Mouse (Mus musculus): ENCODE data around the gene Zfp69. TPM values are rescaled to one million over a fixed set of nuclear protein-coding genes. Genes with fewer than 3 reads are reported as not detected.

Zfp69 gene
- polyA plus RNA-seq (2015; fragmentation: Nextera tagmentation; extraction: Ambion mirVana), result 7.4 and 8.9 TPM in 2 replicates

GRCm38 (mm10) chr4:120951428-120951973 is at the start of gene Zfp69:
Zfp69 (minus strand) TSS chr4:120951699.
- H3K27ac ChIP-seq, result peak within 1 kb of the TSS; percentile 77
- peak within 1 kb of the TSS; percentile 89 for H3K9ac ChIP-seq
- H3K9me3 ChIP-seq (replicated peaks), result no peaks in the 10 kb centered on the region
- peaks cover 11% of the 10 kb centered on the region for H3K4me1 ChIP-seq
- H3K4me3 ChIP-seq, result peak within 1 kb of the TSS; percentile 83
- H3K4me2 ChIP-seq, result peak within 1 kb of the TSS; percentile 80
- peaks cover 4% of the 10 kb centered on the region; the same call in 1 of the 2 replicates for H3K36me3 ChIP-seq (ENCODE audit: poor library complexity, severe bottlenecking)
- WGBS, result under 1% methylated on average over 47 of the region's 60 CpGs
- ATAC-seq, result peak; percentile 98
- H3K27me3 ChIP-seq, result no peaks in the 10 kb centered on the region

DNA sequence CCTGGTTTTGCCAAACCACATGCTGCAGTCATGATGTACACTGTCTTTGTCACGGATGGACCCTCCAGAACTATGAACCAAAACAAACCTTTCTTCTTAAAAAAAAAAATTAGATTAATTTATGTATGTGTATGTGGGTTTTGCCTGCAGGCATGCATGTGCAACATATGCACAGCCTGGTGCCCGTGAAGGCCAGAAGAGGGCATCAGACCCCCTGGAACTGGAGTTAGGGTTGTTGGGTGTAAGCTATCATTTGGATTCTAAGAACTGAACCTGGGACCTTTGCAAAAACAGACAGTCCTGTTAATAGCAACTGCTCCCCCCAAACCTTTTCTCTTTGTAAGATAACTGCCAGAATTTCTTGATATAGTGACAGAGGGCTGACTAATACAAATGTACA is 49.5 kb upstream of the Zfp69 start:
- Histone ChIP-seq H3K9me3 (replicated peaks) (no peaks in the 10 kb centered on the region), H3K27me3 (no peaks in the 10 kb centered on the region), H3K9ac (no peak overlapping the region), H3K4me3 (no peak overlapping the region), H3K4me2 (no peak overlapping the region), H3K36me3 (ENCODE audit: poor library complexity, severe bottlenecking) (no peaks in the 10 kb centered on the region), H3K4me1 (peaks cover 34% of the 10 kb centered on the region), H3K27ac (no peak overlapping the region)
- 84% methylated on average over 2 of the region's 2 CpGs for WGBS
- ATAC-seq, result no peak

DNA sequence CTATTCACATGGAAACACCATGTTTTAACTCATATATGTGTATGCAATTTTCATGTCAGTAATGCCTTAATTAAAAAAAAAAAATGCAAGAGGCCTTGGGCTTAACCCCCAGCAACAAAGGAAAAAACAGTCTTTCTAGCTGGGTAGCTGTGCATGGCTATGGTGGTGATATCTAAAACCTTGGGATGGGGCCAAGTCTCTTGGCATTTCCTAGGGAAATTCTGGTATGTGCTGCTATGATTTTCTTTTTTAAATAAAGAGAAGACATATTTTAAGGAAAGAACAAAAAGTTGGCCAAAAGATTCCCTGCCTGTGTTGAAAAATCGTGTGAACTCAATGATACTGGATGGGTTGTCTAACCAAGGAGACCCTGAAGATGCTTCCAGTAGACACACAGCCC is 44.4 kb upstream of the Zfp69 start:
- Histone ChIP-seq H3K9me3 (replicated peaks) (no peaks in the 10 kb centered on the region), H3K36me3 (ENCODE audit: poor library complexity, severe bottlenecking) (no peaks in the 10 kb centered on the region), H3K4me2 (no peak overlapping the region), H3K4me1 (no peaks in the 10 kb centered on the region), H3K27me3 (no peaks in the 10 kb centered on the region), H3K4me3 (no peak overlapping the region), H3K27ac (no peak overlapping the region), H3K9ac (no peak overlapping the region)
- 69% methylated on average over 1 of the region's 1 CpGs for WGBS
- no peak for ATAC-seq

- Histone ChIP-seq H3K4me2 (no peak overlapping the region), H3K27ac (no peak overlapping the region), H3K27me3 (no peaks in the 10 kb centered on the region), H3K9me3 (replicated peaks) (peaks cover 3% of the 10 kb centered on the region; the same call in 1 of the 2 replicates), H3K36me3 (ENCODE audit: poor library complexity, severe bottlenecking) (no peaks in the 10 kb centered on the region), H3K4me1 (no peaks in the 10 kb centered on the region), H3K4me3 (no peak overlapping the region), H3K9ac (no peak overlapping the region)
- ATAC-seq, result no peak
- 85% methylated on average over 1 of the region's 1 CpGs for WGBS
These were observed 41.5 kb upstream of the Zfp69 start for GRCm38 (mm10) chr4:120993025-120993424.

DNA sequence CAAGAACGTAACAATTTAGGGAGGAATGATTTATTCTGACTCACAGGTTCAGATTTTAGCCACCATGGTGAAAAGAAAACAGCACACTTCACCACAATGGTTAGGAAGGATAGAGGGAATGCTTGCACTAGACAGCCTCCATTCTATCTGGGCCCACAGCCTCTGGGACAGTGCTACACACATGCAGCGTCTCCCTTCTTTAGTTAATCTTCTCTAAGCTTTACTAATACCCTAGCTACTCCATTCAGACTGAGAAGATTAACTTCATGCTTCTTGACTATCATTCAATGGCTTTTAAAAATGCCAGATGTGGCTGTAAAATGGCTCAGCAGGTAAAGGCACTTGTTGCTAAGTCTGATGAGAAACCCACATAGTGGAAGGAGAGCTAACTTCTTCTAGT is 40.8 kb upstream of the Zfp69 start:
- Histone ChIP-seq H3K9ac (no peak overlapping the region), H3K4me1 (no peaks in the 10 kb centered on the region), H3K27me3 (no peaks in the 10 kb centered on the region), H3K36me3 (ENCODE audit: poor library complexity, severe bottlenecking) (no peaks in the 10 kb centered on the region), H3K9me3 (replicated peaks) (peaks cover 3% of the 10 kb centered on the region; the same call in 1 of the 2 replicates), H3K27ac (no peak overlapping the region), H3K4me2 (no peak overlapping the region), H3K4me3 (no peak overlapping the region)
- ATAC-seq, result no peak
- WGBS, result 34% methylated on average over 2 of the region's 2 CpGs

DNA sequence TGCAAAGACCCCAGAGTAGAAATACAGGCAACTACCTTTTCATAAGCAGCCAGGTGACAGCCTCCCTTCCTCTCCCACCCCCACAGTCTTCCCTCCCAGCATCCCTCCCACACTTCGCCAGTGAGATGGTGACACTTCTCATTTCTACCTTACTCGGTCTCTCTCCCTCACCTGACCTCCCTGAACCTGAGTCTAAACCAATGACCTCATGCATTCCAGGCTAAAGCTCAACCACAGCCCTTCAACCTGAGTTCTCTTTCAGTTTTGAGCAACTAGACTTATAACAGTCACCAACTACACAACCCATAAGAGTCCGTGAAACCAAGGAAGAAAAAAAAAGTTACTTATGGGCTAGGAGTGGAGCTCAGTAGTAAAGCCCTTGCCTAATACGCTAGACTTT is 35.8 kb upstream of the Zfp69 start:
- Histone ChIP-seq H3K27me3 (no peaks in the 10 kb centered on the region), H3K9ac (no peak overlapping the region), H3K4me3 (no peak overlapping the region), H3K27ac (no peak overlapping the region), H3K4me1 (no peaks in the 10 kb centered on the region), H3K4me2 (no peak overlapping the region), H3K9me3 (replicated peaks) (peaks cover 3% of the 10 kb centered on the region; the same call in 1 of the 2 replicates), H3K36me3 (ENCODE audit: poor library complexity, severe bottlenecking) (peaks cover 4% of the 10 kb centered on the region; the same call in 1 of the 2 replicates)
- WGBS, result 84% methylated on average over 4 of the region's 4 CpGs
- no peak for ATAC-seq

- H3K36me3 ChIP-seq (ENCODE audit: poor library complexity, severe bottlenecking), result peaks cover 4% of the 10 kb centered on the region; the same call in 1 of the 2 replicates
- ATAC-seq, result peak; percentile 58; the same call in 1 of the 2 replicates
- H3K4me2 ChIP-seq, result no peak overlapping the region
- 37% methylated on average over 6 of the region's 6 CpGs for WGBS
- H3K4me3 ChIP-seq, result no peak overlapping the region
- no peaks in the 10 kb centered on the region for H3K4me1 ChIP-seq
- H3K27ac ChIP-seq, result no peak overlapping the region
- H3K27me3 ChIP-seq, result no peaks in the 10 kb centered on the region
- H3K9me3 ChIP-seq (replicated peaks), result peaks cover 3% of the 10 kb centered on the region; the same call in 1 of the 2 replicates
- H3K9ac ChIP-seq, result no peak overlapping the region
These were observed 34.9 kb upstream of the Zfp69 start for GRCm38 (mm10) chr4:120986446-120986845.

- peaks cover 21% of the 10 kb centered on the region for H3K36me3 ChIP-seq (ENCODE audit: poor library complexity, severe bottlenecking)
- H3K4me3 ChIP-seq, result no peak overlapping the region
- no peak overlapping the region for H3K9ac ChIP-seq
- 93% methylated on average over 3 of the region's 3 CpGs for WGBS
- H3K27ac ChIP-seq, result no peak overlapping the region
- no peaks in the 10 kb centered on the region for H3K4me1 ChIP-seq
- ATAC-seq, result no peak
- H3K27me3 ChIP-seq, result no peaks in the 10 kb centered on the region
- no peaks in the 10 kb centered on the region for H3K9me3 ChIP-seq (replicated peaks)
- H3K4me2 ChIP-seq, result no peak overlapping the region
These were observed 26.7 kb upstream of the Zfp69 start for GRCm38 (mm10) chr4:120978221-120978620.

GRCm38 (mm10) chr4:120975428-120975734 is 23.9 kb upstream of the Zfp69 start:
- peaks cover 45% of the 10 kb centered on the region for H3K36me3 ChIP-seq (ENCODE audit: poor library complexity, severe bottlenecking)
- H3K27ac ChIP-seq, result no peak overlapping the region
- H3K9ac ChIP-seq, result no peak overlapping the region
- no peak for ATAC-seq
- H3K4me3 ChIP-seq, result no peak overlapping the region
- no peaks in the 10 kb centered on the region for H3K27me3 ChIP-seq
- no peaks in the 10 kb centered on the region for H3K9me3 ChIP-seq (replicated peaks)
- H3K4me2 ChIP-seq, result no peak overlapping the region
- no peaks in the 10 kb centered on the region for H3K4me1 ChIP-seq
- WGBS, result 94% methylated on average over 4 of the region's 4 CpGs

DNA sequence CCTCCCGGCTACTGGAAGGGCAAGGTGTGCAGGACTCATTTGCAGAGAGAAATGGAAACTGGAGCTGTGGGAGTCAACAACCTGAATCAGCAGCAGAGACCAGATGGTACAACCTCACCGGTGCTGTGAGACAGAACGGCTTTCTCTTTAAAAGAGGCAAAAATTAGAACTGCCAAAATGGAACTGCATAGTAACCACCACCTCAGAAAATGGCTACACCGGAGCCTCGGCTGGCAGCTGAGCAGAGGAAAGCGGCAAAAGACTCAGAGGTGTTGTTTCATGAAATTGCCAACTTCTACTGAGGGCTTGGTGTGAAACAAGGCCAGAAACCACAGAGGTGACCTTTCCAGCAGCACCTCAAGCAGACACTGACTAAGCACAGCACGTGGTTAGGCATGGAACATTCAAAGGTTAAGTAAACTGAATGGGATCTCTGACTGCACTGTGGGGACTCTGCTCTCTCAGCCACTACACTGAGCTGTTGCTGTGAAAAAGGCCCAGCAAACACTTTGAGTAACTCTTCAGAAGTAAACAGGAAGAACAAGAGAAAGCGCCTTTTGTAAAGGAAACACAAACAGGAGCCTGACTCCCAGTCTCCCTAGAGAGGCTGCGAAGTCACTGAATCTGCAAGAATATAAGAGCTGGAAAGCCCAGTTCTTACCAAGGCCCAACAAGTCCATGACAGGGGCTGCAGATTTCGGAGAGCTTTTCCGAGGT is 23.4 kb upstream of the Zfp69 start:
- WGBS, result 87% methylated on average over 11 of the region's 11 CpGs
- no peak overlapping the region for H3K4me2 ChIP-seq
- no peaks in the 10 kb centered on the region for H3K27me3 ChIP-seq
- H3K4me3 ChIP-seq, result no peak overlapping the region
- H3K36me3 ChIP-seq (ENCODE audit: poor library complexity, severe bottlenecking), result peaks cover 47% of the 10 kb centered on the region
- no peaks in the 10 kb centered on the region for H3K9me3 ChIP-seq (replicated peaks)
- no peaks in the 10 kb centered on the region for H3K4me1 ChIP-seq
- H3K9ac ChIP-seq, result no peak overlapping the region
- no peak overlapping the region for H3K27ac ChIP-seq
- no peak for ATAC-seq

- peaks cover 59% of the 10 kb centered on the region for H3K36me3 ChIP-seq (ENCODE audit: poor library complexity, severe bottlenecking)
- no peaks in the 10 kb centered on the region for H3K27me3 ChIP-seq
- no peak overlapping the region for H3K27ac ChIP-seq
- H3K9me3 ChIP-seq (replicated peaks), result no peaks in the 10 kb centered on the region
- H3K9ac ChIP-seq, result no peak overlapping the region
- no peak overlapping the region for H3K4me2 ChIP-seq
- no peaks in the 10 kb centered on the region for H3K4me1 ChIP-seq
- 94% methylated on average over 8 of the region's 8 CpGs for WGBS
- ATAC-seq, result no peak
- H3K4me3 ChIP-seq, result no peak overlapping the region
These were observed 20.3 kb upstream of the Zfp69 start for GRCm38 (mm10) chr4:120971842-120972241.

DNA sequence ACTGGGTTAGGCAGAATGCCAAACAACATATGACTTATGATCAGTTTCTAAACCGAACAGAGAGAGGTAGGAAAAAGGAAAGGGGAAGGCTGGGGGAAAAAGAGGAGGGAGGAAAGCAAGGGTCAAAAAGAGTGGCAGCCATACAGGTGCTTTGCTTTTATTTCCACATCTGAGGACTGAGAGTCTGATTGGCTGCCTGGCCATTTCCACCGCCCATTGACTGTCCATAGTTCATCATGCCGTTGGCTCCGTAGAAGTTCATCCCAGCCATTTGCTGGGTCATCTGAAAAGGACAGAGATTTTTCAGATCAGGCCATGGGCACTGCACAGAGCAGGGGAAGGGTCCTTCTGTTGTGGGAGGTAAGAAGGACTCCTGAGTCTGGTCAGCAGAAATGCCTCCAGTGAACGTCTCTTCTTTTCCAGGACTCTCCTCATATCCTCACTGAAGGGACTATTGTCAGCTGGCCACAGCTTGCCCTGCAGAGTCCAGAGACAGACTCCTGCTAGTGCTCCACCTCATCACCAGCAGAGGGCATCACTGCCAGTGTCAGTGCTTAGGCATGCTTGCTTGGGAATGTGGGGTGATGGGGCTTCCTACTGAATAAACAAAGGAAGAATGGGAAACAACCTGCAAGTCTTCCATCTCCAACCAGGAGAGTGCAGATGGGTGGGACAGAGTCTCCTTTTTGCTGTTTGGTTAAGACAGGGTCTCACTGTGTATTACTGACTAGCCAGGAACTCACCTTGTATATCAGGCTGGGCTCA is 18.1 kb upstream of the Zfp69 start:
- Histone ChIP-seq H3K4me3 (no peak overlapping the region), H3K27me3 (no peaks in the 10 kb centered on the region), H3K4me1 (no peaks in the 10 kb centered on the region), H3K4me2 (no peak overlapping the region), H3K9ac (no peak overlapping the region), H3K27ac (no peak overlapping the region), H3K9me3 (replicated peaks) (no peaks in the 10 kb centered on the region), H3K36me3 (ENCODE audit: poor library complexity, severe bottlenecking) (peaks cover 50% of the 10 kb centered on the region)
- 0 out of 2 replicates have a peak, but pooled peaks have one; percentile 27 for ATAC-seq
- WGBS, result 84% methylated on average over 5 of the region's 5 CpGs
